Mouse (Mus musculus) thymus, adult 2 months (tissue): ENCODE data around the gene Svop.
A peak's percentile ranks its signal among the peaks of the same experiment; 100 is the strongest.

Experiments
- CTCF ChIP-seq: fragments of 200-500 bp; IDR thresholded peaks from 2 replicates; pipeline ENCODE4 v1.5.1; 2012; ENCODE audit warnings: mild to moderate bottlenecking, control low read depth, low read length, moderate library complexity, borderline replicate concordance; ENCODE audit not compliant: control insufficient read depth, poor library complexity, insufficient read depth; ENCODE audit errors: extremely low read depth
- POLR2A ChIP-seq: fragments of 200-500 bp; IDR thresholded peaks from 2 replicates; pipeline ENCODE4 v1.6.1; 2012; ENCODE audit warnings: mild to moderate bottlenecking, low read length, control low read depth, moderate library complexity; ENCODE audit not compliant: control insufficient read depth, poor library complexity, insufficient read depth; ENCODE audit errors: extremely low read depth

- TF ChIP-seq POLR2A (no peak), CTCF (peak; percentile 98)
Measured at GRCm38 (mm10) chr5:114127374-114128349, 36.3 kb upstream of the Svop start, which contains the start of gene Alkbh2.
